Mouse (Mus musculus) heart, adult 2 months (tissue): Measurements from ENCODE around the gene Cyp4f16.

ENCODE experiments used
- CTCF ChIP-seq: fragments of 200-600 bp; IDR thresholded peaks from 2 replicates; pipeline ENCODE4 v1.8.1; 2022; ENCODE audit warnings: antibody characterized with exemption, mild to moderate bottlenecking, moderate library complexity
- EP300 ChIP-seq: fragments of 200-500 bp; IDR thresholded peaks from 2 replicates; pipeline ENCODE4 v1.6.1; 2011; ENCODE audit warnings: low read depth, low read length, control low read depth; ENCODE audit not compliant: insufficient read depth

DNA sequence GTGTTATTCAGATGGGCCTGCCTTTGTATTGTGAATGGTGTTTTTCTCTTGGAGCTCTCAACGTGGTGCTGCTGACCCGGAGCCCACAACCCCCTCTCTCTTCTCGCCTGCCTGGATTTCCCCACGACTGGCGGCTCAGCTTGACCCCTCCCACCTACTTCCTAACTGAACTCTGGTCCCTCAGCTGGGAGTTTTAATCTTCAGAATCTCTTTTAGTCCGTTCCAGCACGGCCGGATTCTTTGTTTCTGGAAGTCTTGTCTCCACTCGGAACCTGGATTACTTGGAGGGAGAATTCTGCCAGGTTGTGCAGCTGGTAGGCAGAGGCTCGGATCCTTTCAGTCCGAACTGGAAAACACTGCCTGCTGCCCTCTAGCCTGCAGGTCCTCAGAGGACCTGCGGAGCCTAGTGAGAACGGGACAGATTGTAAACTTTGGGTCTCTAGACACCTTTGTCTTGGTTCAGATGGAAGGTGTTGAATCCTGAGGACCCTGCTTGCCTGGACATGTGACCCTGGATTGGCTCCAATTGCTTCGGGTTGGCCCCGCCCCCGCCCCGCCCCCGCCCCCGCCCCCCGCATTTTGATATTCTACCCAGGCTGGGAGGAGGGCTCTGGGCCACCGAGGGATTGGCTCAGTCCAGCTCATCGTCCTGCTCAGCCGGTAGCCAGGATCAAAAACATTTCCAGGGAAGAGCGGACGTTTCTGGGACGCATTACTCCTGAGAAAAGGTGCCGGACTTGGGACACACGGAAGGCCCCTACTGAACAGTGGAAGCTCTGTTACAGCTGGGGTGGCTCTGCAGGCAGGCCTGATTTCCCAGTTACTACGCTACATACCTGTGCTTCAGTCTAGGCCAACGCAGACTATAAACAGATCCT, 30.3 kb upstream of the Cyp4f16 start, which contains the start of gene Cyp4f17:
- TF ChIP-seq EP300: no peak
- TF ChIP-seq CTCF: no peak
